Mouse (Mus musculus) stomach, embryonic 15.5 days (tissue): Measurements from ENCODE around the gene Rflnb. TPM values are rescaled to one million over a fixed set of nuclear protein-coding genes. Genes with fewer than 3 reads are reported as not detected.

ENCODE experiments used
- ATAC-seq: fragments of 200-750 bp; cut with Nextera tagmentation; 2 replicates; pipeline ENCODE4 v1.8.0; 2017; ENCODE audit warnings: low read depth, moderate number of reproducible peaks, moderate TSS enrichment; ENCODE audit not compliant: insufficient read depth, low FRiP score
- H3K27ac ChIP-seq: fragments of 300-500 bp; sonication (generic); 2 replicates; pipeline ENCODE4 v1.5.1; 2015; ENCODE audit warnings: mild to moderate bottlenecking, inconsistent platforms
- H3K27me3 ChIP-seq: fragments of 300-500 bp; sonication (generic); replicated peaks from 2 replicates; pipeline ENCODE4 v1.6.1; 2015; ENCODE audit warnings: inconsistent platforms
- H3K36me3 ChIP-seq: fragments of 300-500 bp; sonication (generic); 2 replicates; pipeline ENCODE4 v1.6.1; 2015; ENCODE audit warnings: inconsistent platforms
- H3K4me1 ChIP-seq: fragments of 300-500 bp; sonication (generic); 2 replicates; pipeline ENCODE4 v1.6.1; 2015; ENCODE audit warnings: inconsistent platforms
- H3K4me2 ChIP-seq: fragments of 300-500 bp; sonication (generic); 2 replicates; pipeline ENCODE4 v1.6.1; 2015; ENCODE audit warnings: mild to moderate bottlenecking, inconsistent platforms
- H3K4me3 ChIP-seq: fragments of 300-500 bp; sonication (generic); replicated peaks from 2 replicates; pipeline ENCODE4 v1.5.1; 2015; ENCODE audit warnings: inconsistent platforms
- H3K9ac ChIP-seq: fragments of 300-500 bp; sonication (generic); 2 replicates; pipeline ENCODE4 v1.6.1; 2015; ENCODE audit warnings: inconsistent platforms
- H3K9me3 ChIP-seq: fragments of 300-500 bp; sonication (generic); 2 replicates; pipeline ENCODE4 v1.6.1; 2016; ENCODE audit warnings: inconsistent platforms
- WGBS: fragments of 180-500 bp; shearing (Covaris S2); methylation state at CpG from one replicate; pipeline ENCODE4 v1.1.7; 2015; 5-methylcytosine and 5-hydroxymethylcytosine counted together
- polyA plus RNA-seq: library from polyadenylated mRNA; unstranded; fragments of >200 nt; fragmentation: Nextera tagmentation; extraction: Ambion mirVana; gene quantifications from 2 replicates; pipeline ENCODE4 v1.2.1, GENCODE M21; 2015

Rflnb gene
- polyA plus RNA-seq, 1 experiment from 2014 or later = 53.8 TPM

GRCm38 (mm10) chr11:75978051-75978450 lies 49.5 kb downstream of the Rflnb start:
- no peaks in the 10 kb centered on the region for H3K4me1 ChIP-seq
- H3K4me2 ChIP-seq = no peak overlapping the region
- no peaks in the 10 kb centered on the region for H3K27me3 ChIP-seq
- WGBS = 67% methylated on average over 6 of the region's 6 CpGs
- no peaks in the 10 kb centered on the region for H3K9me3 ChIP-seq
- H3K4me3 ChIP-seq = no peak overlapping the region
- H3K36me3 ChIP-seq = no peaks in the 10 kb centered on the region
- H3K9ac ChIP-seq = no peak overlapping the region
- no peak overlapping the region for H3K27ac ChIP-seq
- no peak for ATAC-seq

GRCm38 (mm10) chr11:75976748-75977147 lies 50.8 kb downstream of the Rflnb start:
- ATAC-seq = peak; percentile 72; the same call in 1 of the 2 replicates
- Histone ChIP-seq H3K4me3 (no peak overlapping the region), H3K27ac (no peak overlapping the region), H3K27me3 (no peaks in the 10 kb centered on the region), H3K36me3 (no peaks in the 10 kb centered on the region), H3K9ac (no peak overlapping the region), H3K9me3 (no peaks in the 10 kb centered on the region), H3K4me2 (no peak overlapping the region), H3K4me1 (no peaks in the 10 kb centered on the region)
- 36% methylated on average over 8 of the region's 8 CpGs for WGBS

- no peak for ATAC-seq
- Histone ChIP-seq H3K36me3 (no peaks in the 10 kb centered on the region), H3K4me3 (no peak overlapping the region), H3K27ac (no peak overlapping the region), H3K9me3 (no peaks in the 10 kb centered on the region), H3K4me1 (no peaks in the 10 kb centered on the region), H3K27me3 (no peaks in the 10 kb centered on the region), H3K9ac (no peak overlapping the region), H3K4me2 (no peak overlapping the region)
- 81% methylated on average over 1 of the region's 1 CpGs for WGBS
These were observed 53.6 kb downstream of the Rflnb start for GRCm38 (mm10) chr11:75973988-75974387.

GRCm38 (mm10) chr11:75972916-75973567 lies 54.5 kb downstream of the Rflnb start:
- no peak overlapping the region for H3K4me3 ChIP-seq
- no peaks in the 10 kb centered on the region for H3K9me3 ChIP-seq
- WGBS = 16% methylated on average over 7 of the region's 7 CpGs
- H3K4me1 ChIP-seq = no peaks in the 10 kb centered on the region
- H3K9ac ChIP-seq = no peak overlapping the region
- H3K4me2 ChIP-seq = no peak overlapping the region
- peaks cover 4% of the 10 kb centered on the region; the same call in 1 of the 2 replicates for H3K27me3 ChIP-seq
- no peak for ATAC-seq
- H3K36me3 ChIP-seq = no peaks in the 10 kb centered on the region
- no peak overlapping the region for H3K27ac ChIP-seq

- Histone ChIP-seq H3K9ac (no peak overlapping the region), H3K27me3 (peaks cover 7% of the 10 kb centered on the region; the same call in 1 of the 2 replicates), H3K4me1 (0 out of 2 replicates have a peak, but pooled peaks cover 2% of the 10 kb centered on the region), H3K36me3 (no peaks in the 10 kb centered on the region), H3K4me2 (no peak overlapping the region), H3K4me3 (no peak overlapping the region), H3K9me3 (no peaks in the 10 kb centered on the region), H3K27ac (no peak overlapping the region)
- no peak for ATAC-seq
- WGBS = 83% methylated on average over 3 of the region's 3 CpGs
These were observed 55.4 kb downstream of the Rflnb start for GRCm38 (mm10) chr11:75972188-75972587.

GRCm38 (mm10) chr11:75970629-75971028 lies 57.0 kb downstream of the Rflnb start:
- H3K27ac ChIP-seq = no peak overlapping the region
- no peaks in the 10 kb centered on the region for H3K36me3 ChIP-seq
- peaks cover 13% of the 10 kb centered on the region; the same call in 1 of the 2 replicates for H3K27me3 ChIP-seq
- no peaks in the 10 kb centered on the region for H3K9me3 ChIP-seq
- no peak overlapping the region for H3K9ac ChIP-seq
- no peak overlapping the region for H3K4me3 ChIP-seq
- peaks cover 12% of the 10 kb centered on the region for H3K4me1 ChIP-seq
- WGBS = 23% methylated on average over 3 of the region's 3 CpGs
- no peak for ATAC-seq
- no peak overlapping the region for H3K4me2 ChIP-seq

Other genes with a start within 250 kb of the Rflnb start
- gene Doc2b, start 231.7 kb downstream of the Rflnb start, polyA plus RNA-seq = 1.4 and 1.5 TPM in 2 replicates
- 12.7 and 14.5 TPM in 2 replicates for gene Rph3al, start 89.4 kb downstream of the Rflnb start, polyA plus RNA-seq
- gene 1700016K19Rik, start 27.9 kb downstream of the Rflnb start, polyA plus RNA-seq = 3.0 and 3.7 TPM in 2 replicates
- gene Vps53, start 151.9 kb upstream of the Rflnb start, polyA plus RNA-seq = 39.7 and 43.8 TPM in 2 replicates
- 82.0 and 100 TPM in 2 replicates for gene Fam57a, start 151.9 kb upstream of the Rflnb start, polyA plus RNA-seq
- 0.90 and 1.5 TPM in 2 replicates for gene Dbil5, start 189.8 kb upstream of the Rflnb start, polyA plus RNA-seq
- 27.9 and 29.8 TPM in 2 replicates for gene Gemin4, start 189.9 kb upstream of the Rflnb start, polyA plus RNA-seq
- gene Mrm3, start 215.9 kb upstream of the Rflnb start, polyA plus RNA-seq = 24.7 and 25.8 TPM in 2 replicates
- gene Glod4, start 215.9 kb upstream of the Rflnb start, polyA plus RNA-seq = 119 and 123 TPM in 2 replicates